Mouse (Mus musculus) G1E (cell line): ENCODE results near the gene Aars2.

Source experiments
- CTCF ChIP-seq: IDR thresholded peaks from 2 replicates; pipeline ENCODE4 v1.5.1; 2012; ENCODE audit warnings: low read depth, low read length, inconsistent platforms, mixed read lengths
- GATA1 ChIP-seq: IDR thresholded peaks from 2 replicates; pipeline ENCODE4 v1.6.1; 2012; ENCODE audit warnings: borderline replicate concordance, low read length, inconsistent platforms, mixed read lengths
- GATA2 ChIP-seq: IDR thresholded peaks from 2 replicates; pipeline ENCODE4 v1.6.1; 2012; ENCODE audit warnings: low read depth, low read length, inconsistent platforms, borderline replicate concordance
- POLR2AphosphoS5 ChIP-seq: IDR thresholded peaks from 2 replicates; pipeline ENCODE4 v1.6.1; 2012; ENCODE audit warnings: low read depth, low read length, inconsistent platforms; ENCODE audit not compliant: insufficient replicate concordance
- TAL1 ChIP-seq: conservative IDR thresholded peaks from 2 replicates; pipeline ENCODE4 v1.6.1; 2012; ENCODE audit warnings: low read depth, low read length, inconsistent platforms, mixed read lengths

GRCm38 (mm10) chr17:45458516-45458915, 48.1 kb upstream of the Aars2 start:
- TF ChIP-seq CTCF (no peak), GATA1 (no peak), GATA2 (no peak), POLR2AphosphoS5 (no peak), TAL1 (no peak)
